Mouse (Mus musculus): ENCODE measurements at regions not wholly inside any gene's neighbourhood (a gene's known extent, or its start where the extent isn't known, plus 50 kb on each side); places are given as distances from the start of the nearest gene placed in this dataset.
A peak's percentile ranks its signal among the peaks of the same experiment; 100 is the strongest.
"Not testable (repeated sequence)": the region's sequence is repeated elsewhere in the genome, so short reads cannot be mapped to it uniquely, and the experiment has no call there.

DNA sequence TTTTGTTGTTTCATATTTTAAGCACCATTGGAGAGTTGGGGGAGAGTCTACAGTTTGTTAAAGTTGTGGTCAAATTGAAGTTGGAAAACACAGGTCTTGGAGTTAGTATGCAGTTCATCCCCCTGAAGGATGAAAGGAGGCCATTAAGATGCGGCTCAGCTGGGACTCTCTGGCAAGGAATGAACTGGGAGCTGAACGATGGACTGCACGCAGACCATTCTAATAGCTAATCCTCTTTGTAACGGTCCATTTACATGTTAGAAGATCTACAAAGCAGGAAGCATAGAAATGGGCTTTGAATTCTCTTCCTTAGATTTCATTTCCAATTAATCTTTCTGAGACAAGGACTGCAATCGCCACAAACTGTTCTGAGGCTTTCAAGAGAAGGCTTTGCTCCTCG is 104.7 kb upstream of the Slc1a3 start:
- no peak overlapping the region for H3K9ac ChIP-seq (ENCODE audit: low read length)
- H3K4me3 ChIP-seq (ENCODE audit: low read length): no peak overlapping the region
- H3K27me3 ChIP-seq (ENCODE audit: control insufficient read depth, insufficient read depth, low read depth, low read length): no peaks in the 10 kb centered on the region
- no peaks in the 10 kb centered on the region for H3K36me3 ChIP-seq (ENCODE audit: control insufficient read depth, insufficient read depth, low read length)
- no peak overlapping the region for H3K27ac ChIP-seq (ENCODE audit: low read length)
- 62% methylated on average over 6 of the region's 6 CpGs for WGBS
- ATAC-seq (ENCODE audit: low read depth): no peak
- no peaks in the 10 kb centered on the region for H3K9me3 ChIP-seq (ENCODE audit: control insufficient read depth, low read length)
- no peak overlapping the region for H3K4me2 ChIP-seq (ENCODE audit: low read depth, low read length)
- no peaks in the 10 kb centered on the region for H3K4me1 ChIP-seq (replicated peaks; ENCODE audit: control insufficient read depth, insufficient read depth, low read length)

DNA sequence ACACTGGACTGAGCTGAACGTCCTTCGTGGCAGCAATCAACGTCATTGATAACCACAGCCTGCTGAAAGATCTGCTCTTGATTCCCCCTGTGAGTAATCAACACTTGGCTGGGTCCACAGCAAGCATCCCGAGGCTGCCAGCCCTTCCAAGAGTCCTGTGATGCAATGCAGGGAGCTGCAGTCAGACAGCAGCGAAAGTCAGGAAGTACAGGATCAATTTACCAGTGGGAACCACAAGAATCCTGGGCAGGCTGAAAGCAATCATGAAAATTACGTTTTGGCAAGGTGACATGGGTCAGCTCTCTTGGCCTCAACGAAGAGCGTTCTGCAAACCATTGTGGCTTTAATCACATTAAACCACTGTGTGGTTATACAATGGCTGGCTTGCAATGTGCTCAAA is 95.8 kb upstream of the Slc1a3 start:
- 47% methylated on average over 8 of the region's 8 CpGs for WGBS
- Histone ChIP-seq H3K4me1 (replicated peaks; ENCODE audit: control insufficient read depth, insufficient read depth, low read length) (no peaks in the 10 kb centered on the region), H3K4me3 (ENCODE audit: low read length) (no peak overlapping the region), H3K4me2 (ENCODE audit: low read depth, low read length) (no peak overlapping the region), H3K9me3 (ENCODE audit: control insufficient read depth, low read length) (no peaks in the 10 kb centered on the region), H3K36me3 (ENCODE audit: control insufficient read depth, insufficient read depth, low read length) (no peaks in the 10 kb centered on the region), H3K9ac (ENCODE audit: low read length) (no peak overlapping the region), H3K27me3 (ENCODE audit: control insufficient read depth, insufficient read depth, low read depth, low read length) (no peaks in the 10 kb centered on the region), H3K27ac (ENCODE audit: low read length) (no peak overlapping the region)
- ATAC-seq (ENCODE audit: low read depth): peak; percentile 51

DNA sequence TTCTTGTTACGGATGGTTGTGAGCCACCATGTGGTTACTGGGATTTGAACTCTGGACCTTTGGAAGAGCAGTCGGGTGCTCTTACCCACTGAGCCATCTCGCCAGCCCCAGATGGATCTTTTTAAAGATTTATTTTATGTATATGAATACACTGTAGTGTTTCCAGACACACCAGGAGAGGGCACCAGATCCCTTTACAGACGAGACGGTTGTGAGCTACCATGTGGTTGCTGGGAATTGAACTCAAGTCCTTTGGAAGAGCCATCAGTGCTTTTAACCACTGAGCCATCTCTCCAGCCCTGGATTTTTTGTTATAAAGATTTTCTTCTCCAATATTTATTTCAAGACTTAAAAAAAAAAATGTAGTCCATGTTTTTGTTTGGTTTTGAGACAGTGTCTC is 95.0 kb upstream of the Slc1a3 start:
- WGBS: 83% methylated on average over 4 of the region's 5 CpGs
- not testable (repeated sequence) for H3K27ac ChIP-seq (ENCODE audit: low read length); H3K27me3 ChIP-seq (ENCODE audit: control insufficient read depth, insufficient read depth, low read depth, low read length); H3K4me3 ChIP-seq (ENCODE audit: low read length); H3K36me3 ChIP-seq (ENCODE audit: control insufficient read depth, insufficient read depth, low read length); H3K9me3 ChIP-seq (ENCODE audit: control insufficient read depth, low read length); H3K4me1 ChIP-seq (replicated peaks; ENCODE audit: control insufficient read depth, insufficient read depth, low read length); ATAC-seq (ENCODE audit: low read depth); H3K4me2 ChIP-seq (ENCODE audit: low read depth, low read length); H3K9ac ChIP-seq (ENCODE audit: low read length)

DNA sequence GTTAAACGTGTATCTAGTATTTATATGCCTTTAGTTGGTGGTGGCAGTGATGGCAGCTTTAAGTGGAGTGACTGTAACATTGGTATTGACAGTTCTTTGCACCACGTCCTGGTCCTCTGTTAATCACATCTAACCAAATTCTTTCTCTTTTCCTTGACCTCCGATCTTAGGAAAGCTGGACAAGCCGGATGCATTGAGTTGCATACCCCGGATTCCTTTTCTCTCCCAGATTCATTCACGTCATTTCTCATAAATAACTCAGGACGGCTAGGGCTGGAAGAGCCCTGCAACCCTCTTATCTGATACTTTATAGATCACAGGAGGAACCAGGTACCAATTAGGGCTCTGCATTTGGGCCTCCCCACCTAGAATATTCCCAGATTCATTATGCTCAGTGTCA is 91.5 kb upstream of the Slc1a3 start:
- 35% methylated on average over 7 of the region's 7 CpGs for WGBS
- no peak overlapping the region for H3K4me2 ChIP-seq (ENCODE audit: low read depth, low read length)
- no peak for ATAC-seq (ENCODE audit: low read depth)
- H3K27ac ChIP-seq (ENCODE audit: low read length): no peak overlapping the region
- H3K4me1 ChIP-seq (replicated peaks; ENCODE audit: control insufficient read depth, insufficient read depth, low read length): no peaks in the 10 kb centered on the region
- H3K9me3 ChIP-seq (ENCODE audit: control insufficient read depth, low read length): no peaks in the 10 kb centered on the region
- H3K27me3 ChIP-seq (ENCODE audit: control insufficient read depth, insufficient read depth, low read depth, low read length): no peaks in the 10 kb centered on the region
- no peak overlapping the region for H3K4me3 ChIP-seq (ENCODE audit: low read length)
- no peak overlapping the region for H3K9ac ChIP-seq (ENCODE audit: low read length)
- H3K36me3 ChIP-seq (ENCODE audit: control insufficient read depth, insufficient read depth, low read length): no peaks in the 10 kb centered on the region

DNA sequence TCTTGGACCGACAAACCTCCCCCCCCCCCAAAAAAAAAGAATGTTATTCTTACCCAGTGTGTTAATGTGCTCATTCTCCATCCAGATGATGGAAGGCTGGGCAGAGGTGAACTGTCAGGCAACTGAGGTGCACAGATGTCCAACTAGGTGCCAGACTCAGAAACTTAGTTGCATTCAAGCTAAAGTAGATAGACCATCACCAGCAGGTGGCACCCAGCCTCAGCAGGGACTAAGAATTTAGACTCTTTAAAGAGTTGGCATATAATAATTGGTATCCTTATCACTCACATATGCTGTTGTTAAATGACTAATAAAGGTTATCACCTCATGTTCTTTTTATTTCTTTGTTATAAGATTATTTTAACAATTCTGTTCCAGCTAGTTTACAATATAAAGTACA is 86.5 kb upstream of the Slc1a3 start:
- H3K4me1 ChIP-seq (replicated peaks; ENCODE audit: control insufficient read depth, insufficient read depth, low read length): no peaks in the 10 kb centered on the region
- WGBS: 91% methylated on average over 1 of the region's 1 CpGs
- no peaks in the 10 kb centered on the region for H3K9me3 ChIP-seq (ENCODE audit: control insufficient read depth, low read length)
- no peak overlapping the region for H3K4me2 ChIP-seq (ENCODE audit: low read depth, low read length)
- H3K9ac ChIP-seq (ENCODE audit: low read length): no peak overlapping the region
- H3K27ac ChIP-seq (ENCODE audit: low read length): no peak overlapping the region
- no peaks in the 10 kb centered on the region for H3K27me3 ChIP-seq (ENCODE audit: control insufficient read depth, insufficient read depth, low read depth, low read length)
- no peak overlapping the region for H3K4me3 ChIP-seq (ENCODE audit: low read length)
- no peak for ATAC-seq (ENCODE audit: low read depth)
- H3K36me3 ChIP-seq (ENCODE audit: control insufficient read depth, insufficient read depth, low read length): no peaks in the 10 kb centered on the region

DNA sequence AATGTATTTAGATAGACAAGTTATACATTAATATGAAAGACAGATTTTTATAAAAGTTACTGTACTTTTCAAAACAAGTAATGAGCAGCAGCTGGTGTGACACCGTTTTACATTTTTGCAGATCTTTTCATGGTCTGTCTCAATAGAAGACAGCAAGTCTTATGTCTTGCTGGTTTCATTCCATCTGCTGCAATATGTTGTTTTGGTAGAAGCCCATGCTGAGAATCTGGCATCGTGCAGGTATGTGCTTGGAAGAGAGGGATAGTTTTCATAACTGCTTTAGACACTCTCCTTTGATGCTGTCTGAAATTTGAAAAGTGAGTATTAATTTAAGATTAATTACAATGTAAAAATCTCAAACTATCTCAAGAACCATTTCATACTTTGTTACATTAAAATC is 81.5 kb upstream of the Slc1a3 start:
- Histone ChIP-seq H3K9ac (ENCODE audit: low read length) (no peak overlapping the region), H3K4me1 (replicated peaks; ENCODE audit: control insufficient read depth, insufficient read depth, low read length) (peaks cover 4% of the 10 kb centered on the region; the same call in 1 of the 2 replicates), H3K4me3 (ENCODE audit: low read length) (no peak overlapping the region), H3K36me3 (ENCODE audit: control insufficient read depth, insufficient read depth, low read length) (no peaks in the 10 kb centered on the region), H3K27me3 (ENCODE audit: control insufficient read depth, insufficient read depth, low read depth, low read length) (no peaks in the 10 kb centered on the region), H3K9me3 (ENCODE audit: control insufficient read depth, low read length) (no peaks in the 10 kb centered on the region), H3K27ac (ENCODE audit: low read length) (no peak overlapping the region), H3K4me2 (ENCODE audit: low read depth, low read length) (no peak overlapping the region)
- WGBS: 74% methylated on average over 2 of the region's 2 CpGs
- no peak for ATAC-seq (ENCODE audit: low read depth)

DNA sequence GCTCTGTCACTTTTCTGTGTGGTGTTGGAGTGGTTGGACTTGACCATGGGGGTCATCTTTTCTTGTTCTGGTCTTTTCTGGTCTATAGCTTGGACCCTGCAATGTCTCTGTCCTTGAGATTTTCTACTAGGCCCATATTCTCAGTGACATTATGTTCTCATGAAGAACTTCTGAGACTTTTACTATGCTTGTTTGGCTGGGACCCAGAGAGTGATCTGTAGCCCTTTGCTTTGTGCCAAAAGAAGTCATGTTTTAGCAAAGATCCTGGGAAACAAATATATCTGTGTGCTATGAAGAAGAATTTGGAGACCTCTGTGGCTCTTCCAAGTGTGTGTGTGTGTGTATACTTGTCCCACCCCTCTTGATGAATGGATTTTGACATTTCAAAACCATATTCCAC is 79.4 kb upstream of the Slc1a3 start:
- no peak overlapping the region for H3K4me3 ChIP-seq (ENCODE audit: low read length)
- no peaks in the 10 kb centered on the region for H3K27me3 ChIP-seq (ENCODE audit: control insufficient read depth, insufficient read depth, low read depth, low read length)
- no peaks in the 10 kb centered on the region for H3K9me3 ChIP-seq (ENCODE audit: control insufficient read depth, low read length)
- H3K36me3 ChIP-seq (ENCODE audit: control insufficient read depth, insufficient read depth, low read length): no peaks in the 10 kb centered on the region
- H3K9ac ChIP-seq (ENCODE audit: low read length): no peak overlapping the region
- H3K27ac ChIP-seq (ENCODE audit: low read length): no peak overlapping the region
- peaks cover 4% of the 10 kb centered on the region; the same call in 1 of the 2 replicates for H3K4me1 ChIP-seq (replicated peaks; ENCODE audit: control insufficient read depth, insufficient read depth, low read length)
- H3K4me2 ChIP-seq (ENCODE audit: low read depth, low read length): no peak overlapping the region
- no peak for ATAC-seq (ENCODE audit: low read depth)

DNA sequence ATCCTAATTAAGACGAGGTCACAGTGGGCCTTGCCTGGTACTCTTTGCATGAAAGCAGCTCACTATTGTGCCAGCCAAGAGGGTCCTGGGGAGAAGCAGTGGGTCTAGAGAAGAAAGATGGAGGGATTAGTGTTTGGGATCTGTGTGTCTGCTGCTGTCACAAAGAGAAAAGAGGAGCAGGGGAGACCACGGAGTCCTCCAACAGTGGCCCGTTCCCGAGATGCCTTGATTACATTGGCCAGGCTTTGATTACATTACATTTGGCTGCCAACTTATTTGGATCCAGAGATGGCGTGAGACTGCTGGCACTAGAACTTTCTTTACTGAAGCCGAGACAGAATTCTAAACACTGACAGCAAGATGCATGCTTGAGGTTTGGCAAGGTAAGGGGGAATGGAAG is 78.4 kb upstream of the Slc1a3 start:
- ATAC-seq (ENCODE audit: low read depth): 0 out of 2 replicates have a peak, but pooled peaks have one; percentile 23
- Histone ChIP-seq H3K9ac (ENCODE audit: low read length) (no peak overlapping the region), H3K36me3 (ENCODE audit: control insufficient read depth, insufficient read depth, low read length) (no peaks in the 10 kb centered on the region), H3K9me3 (ENCODE audit: control insufficient read depth, low read length) (no peaks in the 10 kb centered on the region), H3K4me3 (ENCODE audit: low read length) (no peak overlapping the region), H3K27me3 (ENCODE audit: control insufficient read depth, insufficient read depth, low read depth, low read length) (no peaks in the 10 kb centered on the region), H3K4me2 (ENCODE audit: low read depth, low read length) (no peak overlapping the region), H3K4me1 (replicated peaks; ENCODE audit: control insufficient read depth, insufficient read depth, low read length) (peaks cover 4% of the 10 kb centered on the region; the same call in 1 of the 2 replicates), H3K27ac (ENCODE audit: low read length) (no peak overlapping the region)
- WGBS: 63% methylated on average over 6 of the region's 6 CpGs

DNA sequence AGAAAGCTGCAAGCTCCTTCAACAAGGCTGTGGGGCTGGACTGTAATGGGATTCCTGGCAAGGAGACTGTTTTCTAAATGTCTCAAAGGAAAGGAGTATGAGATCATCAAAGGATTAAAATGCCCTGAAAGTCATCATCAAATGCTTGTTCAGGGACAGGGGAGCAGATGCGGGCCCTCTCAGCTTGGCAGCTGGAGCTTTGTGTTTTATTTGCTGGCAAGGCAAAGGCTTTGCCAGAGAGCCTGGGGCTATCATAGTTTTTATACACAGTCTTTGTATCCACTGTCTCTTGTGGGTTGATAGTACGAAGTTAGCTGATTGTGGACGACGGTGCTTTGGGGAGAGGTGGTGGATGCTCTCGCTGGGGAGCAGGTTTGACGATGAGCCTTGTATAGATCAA is 75.0 kb upstream of the Slc1a3 start:
- H3K27ac ChIP-seq (ENCODE audit: low read length): no peak overlapping the region
- ATAC-seq (ENCODE audit: low read depth): no peak
- H3K36me3 ChIP-seq (ENCODE audit: control insufficient read depth, insufficient read depth, low read length): no peaks in the 10 kb centered on the region
- no peaks in the 10 kb centered on the region for H3K9me3 ChIP-seq (ENCODE audit: control insufficient read depth, low read length)
- H3K9ac ChIP-seq (ENCODE audit: low read length): no peak overlapping the region
- 75% methylated on average over 6 of the region's 6 CpGs for WGBS
- H3K4me3 ChIP-seq (ENCODE audit: low read length): no peak overlapping the region
- peaks cover 4% of the 10 kb centered on the region; the same call in 1 of the 2 replicates for H3K4me1 ChIP-seq (replicated peaks; ENCODE audit: control insufficient read depth, insufficient read depth, low read length)
- no peak overlapping the region for H3K4me2 ChIP-seq (ENCODE audit: low read depth, low read length)
- no peaks in the 10 kb centered on the region for H3K27me3 ChIP-seq (ENCODE audit: control insufficient read depth, insufficient read depth, low read depth, low read length)

DNA sequence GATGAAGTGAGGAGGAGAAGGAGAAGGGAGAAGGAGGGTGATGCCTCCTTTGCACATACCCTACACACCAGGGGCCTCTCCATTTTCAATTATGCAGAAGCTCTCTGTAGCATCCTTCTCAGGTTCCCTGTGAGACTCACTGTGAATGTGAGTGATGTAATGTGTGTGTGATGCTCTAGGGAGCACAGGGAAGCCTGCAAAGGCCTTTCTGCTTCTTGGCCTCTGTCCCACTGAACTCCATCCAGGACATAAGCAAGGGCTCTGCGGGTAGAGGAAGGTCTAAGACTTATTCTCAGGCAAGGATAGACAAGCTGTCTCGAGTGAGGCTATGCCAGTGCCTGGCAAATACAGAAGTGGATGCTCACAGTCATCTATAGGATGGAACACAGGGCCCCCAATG is 73.0 kb upstream of the Slc1a3 start:
- Histone ChIP-seq H3K27ac (ENCODE audit: low read length) (no peak overlapping the region), H3K4me1 (replicated peaks; ENCODE audit: control insufficient read depth, insufficient read depth, low read length) (no peaks in the 10 kb centered on the region), H3K9me3 (ENCODE audit: control insufficient read depth, low read length) (no peaks in the 10 kb centered on the region), H3K4me2 (ENCODE audit: low read depth, low read length) (no peak overlapping the region), H3K36me3 (ENCODE audit: control insufficient read depth, insufficient read depth, low read length) (no peaks in the 10 kb centered on the region), H3K27me3 (ENCODE audit: control insufficient read depth, insufficient read depth, low read depth, low read length) (no peaks in the 10 kb centered on the region), H3K4me3 (ENCODE audit: low read length) (no peak overlapping the region), H3K9ac (ENCODE audit: low read length) (no peak overlapping the region)
- ATAC-seq (ENCODE audit: low read depth): no peak
- WGBS: 74% methylated on average over 2 of the region's 2 CpGs

All from lung, embryonic 16.5 days (tissue).